Mouse (Mus musculus): Measurements from ENCODE around the gene Tmem117. TPM values are rescaled to one million over a fixed set of nuclear protein-coding genes. Genes with fewer than 3 reads are reported as not detected.

The Tmem117 gene
- total and polyA plus RNA-seq, 2 experiments from 2014 or later = 17.4 to 21.6 TPM

- ATAC-seq (no peak), DNase-seq (ENCODE audit: low spot score) (no peak)
- Histone ChIP-seq H3K9ac (replicated peaks; ENCODE audit: low read length) (no peak overlapping the region), H3K27me3 (ENCODE audit: insufficient read depth, low read length) (no peaks in the 10 kb centered on the region), H3K4me1 (ENCODE audit: insufficient read depth, low read length) (no peaks in the 10 kb centered on the region), H3K27ac (no peak overlapping the region), H3K4me2 (ENCODE audit: low read depth, low read length) (no peak overlapping the region), H3K4me3 (ENCODE audit: low read length) (no peak overlapping the region), H3K36me3 (ENCODE audit: insufficient read depth, low read length) (no peaks in the 10 kb centered on the region), H3K9me3 (ENCODE audit: low read length) (no peaks in the 10 kb centered on the region)
- WGBS = 88% methylated on average over 7 of the region's 7 CpGs
- no peak for TF ChIP-seq CTCF (IDR thresholded peaks at IDR 0.05; ENCODE audit: low read depth)
These were observed 471.1 kb downstream of the Tmem117 start for GRCm38 (mm10) chr15:95100133-95100532.

- Histone ChIP-seq H3K9me3 (ENCODE audit: low read length) (no peaks in the 10 kb centered on the region), H3K27me3 (ENCODE audit: insufficient read depth, low read length) (no peaks in the 10 kb centered on the region), H3K9ac (replicated peaks; ENCODE audit: low read length) (no peak overlapping the region), H3K27ac (no peak overlapping the region), H3K4me3 (ENCODE audit: low read length) (no peak overlapping the region), H3K4me1 (ENCODE audit: insufficient read depth, low read length) (no peaks in the 10 kb centered on the region), H3K36me3 (ENCODE audit: insufficient read depth, low read length) (no peaks in the 10 kb centered on the region), H3K4me2 (ENCODE audit: low read depth, low read length) (no peak overlapping the region)
- DNase-seq (ENCODE audit: low spot score) = no peak
- no peak for ATAC-seq
- no peak for TF ChIP-seq CTCF (IDR thresholded peaks at IDR 0.05; ENCODE audit: low read depth)
These were observed 472.5 kb downstream of the Tmem117 start for GRCm38 (mm10) chr15:95101522-95101921.

GRCm38 (mm10) chr15:95107246-95107809, 478.3 kb downstream of the Tmem117 start:
- H3K4me3 ChIP-seq (ENCODE audit: low read length) = no peak overlapping the region
- H3K27me3 ChIP-seq (ENCODE audit: insufficient read depth, low read length) = no peaks in the 10 kb centered on the region
- DNase-seq (ENCODE audit: low spot score) (no peak), ATAC-seq (no peak)
- no peaks in the 10 kb centered on the region for H3K9me3 ChIP-seq (ENCODE audit: low read length)
- H3K4me1 ChIP-seq (ENCODE audit: insufficient read depth, low read length) = no peaks in the 10 kb centered on the region
- 65% methylated on average over 8 of the region's 8 CpGs for WGBS
- TF ChIP-seq CTCF (IDR thresholded peaks at IDR 0.05; ENCODE audit: low read depth) = no peak
- no peaks in the 10 kb centered on the region for H3K36me3 ChIP-seq (ENCODE audit: insufficient read depth, low read length)
- H3K9ac ChIP-seq (replicated peaks; ENCODE audit: low read length) = no peak overlapping the region
- no peak overlapping the region for H3K27ac ChIP-seq
- H3K4me2 ChIP-seq (ENCODE audit: low read depth, low read length) = no peak overlapping the region

GRCm38 (mm10) chr15:95108626-95109025, 479.6 kb downstream of the Tmem117 start:
- no peaks in the 10 kb centered on the region for H3K27me3 ChIP-seq (ENCODE audit: insufficient read depth, low read length)
- H3K4me3 ChIP-seq (ENCODE audit: low read length) = no peak overlapping the region
- no peak for TF ChIP-seq CTCF (IDR thresholded peaks at IDR 0.05; ENCODE audit: low read depth)
- H3K9me3 ChIP-seq (ENCODE audit: low read length) = no peaks in the 10 kb centered on the region
- H3K27ac ChIP-seq = no peak overlapping the region
- no peaks in the 10 kb centered on the region for H3K36me3 ChIP-seq (ENCODE audit: insufficient read depth, low read length)
- no peaks in the 10 kb centered on the region for H3K4me1 ChIP-seq (ENCODE audit: insufficient read depth, low read length)
- no peak overlapping the region for H3K4me2 ChIP-seq (ENCODE audit: low read depth, low read length)
- DNase-seq (ENCODE audit: low spot score) (no peak), ATAC-seq (no peak)
- 76% methylated on average over 4 of the region's 4 CpGs for WGBS
- no peak overlapping the region for H3K9ac ChIP-seq (replicated peaks; ENCODE audit: low read length)

- Histone ChIP-seq H3K27ac (no peak overlapping the region), H3K4me2 (ENCODE audit: low read depth, low read length) (no peak overlapping the region), H3K9me3 (ENCODE audit: low read length) (no peaks in the 10 kb centered on the region), H3K9ac (replicated peaks; ENCODE audit: low read length) (no peak overlapping the region), H3K36me3 (ENCODE audit: insufficient read depth, low read length) (no peaks in the 10 kb centered on the region), H3K4me3 (ENCODE audit: low read length) (no peak overlapping the region), H3K27me3 (ENCODE audit: insufficient read depth, low read length) (no peaks in the 10 kb centered on the region), H3K4me1 (ENCODE audit: insufficient read depth, low read length) (no peaks in the 10 kb centered on the region)
- 62% methylated on average over 4 of the region's 4 CpGs for WGBS
- no peak for TF ChIP-seq CTCF (IDR thresholded peaks at IDR 0.05; ENCODE audit: low read depth)
- DNase-seq (ENCODE audit: low spot score) (no peak), ATAC-seq (no peak)
These were observed 502.4 kb downstream of the Tmem117 start for GRCm38 (mm10) chr15:95131401-95131800.

GRCm38 (mm10) chr15:95135926-95136609, 507.0 kb downstream of the Tmem117 start:
- no peak overlapping the region for H3K4me3 ChIP-seq (ENCODE audit: low read length)
- ATAC-seq = peak; percentile 56
- H3K27me3 ChIP-seq (ENCODE audit: insufficient read depth, low read length) = no peaks in the 10 kb centered on the region
- H3K36me3 ChIP-seq (ENCODE audit: insufficient read depth, low read length) = no peaks in the 10 kb centered on the region
- no peak overlapping the region for H3K4me2 ChIP-seq (ENCODE audit: low read depth, low read length)
- no peaks in the 10 kb centered on the region for H3K4me1 ChIP-seq (ENCODE audit: insufficient read depth, low read length)
- no peak for TF ChIP-seq CTCF (IDR thresholded peaks at IDR 0.05; ENCODE audit: low read depth)
- no peak overlapping the region for H3K27ac ChIP-seq
- H3K9ac ChIP-seq (replicated peaks; ENCODE audit: low read length) = no peak overlapping the region
- WGBS = 87% methylated on average over 17 of the region's 17 CpGs
- H3K9me3 ChIP-seq (ENCODE audit: low read length) = no peaks in the 10 kb centered on the region
- no peak for DNase-seq (ENCODE audit: low spot score)
